Mouse (Mus musculus) heart, postnatal 0 days (tissue): Measurements from ENCODE around the gene Ddx46.
A peak's percentile ranks its signal among the peaks of the same experiment; 100 is the strongest.

ENCODE experiments used
- CTCF ChIP-seq: IDR thresholded peaks from 2 replicates; pipeline ENCODE4 v1.5.1; 2016; ENCODE audit warnings: antibody characterized with exemption, control low read depth, low read depth
- EP300 ChIP-seq: IDR thresholded peaks from 2 replicates; pipeline ENCODE4 v1.6.1; 2016; ENCODE audit warnings: antibody characterized with exemption, low read depth

DNA sequence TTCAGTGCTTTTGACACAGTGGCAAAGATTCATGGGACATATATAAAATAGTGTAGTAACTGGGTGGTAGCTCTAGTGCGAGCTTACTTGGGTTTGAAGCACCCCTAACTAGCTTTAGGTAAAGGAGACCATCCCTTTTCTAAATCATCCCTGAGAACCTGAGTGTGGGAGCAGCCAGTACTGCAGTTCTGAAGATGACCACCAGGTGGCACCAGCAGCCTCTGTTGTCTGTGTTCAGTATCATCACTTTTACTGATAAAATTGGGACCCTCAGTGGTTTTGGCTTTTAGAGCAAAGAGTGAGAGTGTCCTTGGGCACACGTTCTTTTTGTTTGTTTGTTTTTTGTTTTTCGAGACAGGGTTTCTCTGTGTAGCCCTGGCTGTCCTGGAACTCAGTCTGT lies 33.2 kb upstream of the Ddx46 start:
- TF ChIP-seq CTCF = peak; percentile 87
- TF ChIP-seq EP300 = no peak
